ENCODE assay signal across 22 mouse cellular contexts in genomic region chr13:16021849-16022248, GRCm38 (mm10). TPM values are rescaled to one million over a fixed set of nuclear protein-coding genes. Genes with fewer than 3 reads are reported as not detected.
DNase-seq lines count a peak whose midpoint lies in the region; ATAC-seq and TF ChIP-seq lines count a peak whose summit lies in the region.
"Had no signal": no experiment of that assay in that cellular context is flagged by ENCODE, and none has a peak within 500 bp of the region (broad histone marks: within the 10 kb centered on the region; RNA-seq: fewer than 3 reads in every experiment).

No protein-coding gene starts in this region.

- intact Hi-C loops in heart, postnatal 25 days (cut with DNase I) = no loop called here
- intact Hi-C loops in left cerebral cortex, adult 2 months (cut with DNase I) = loop anchor here (5.0 to 10.0 kb wide), 4 partner anchors 273 to 740 kb away; no protein-coding TSS in a partner anchor
- intact Hi-C loops in left cerebral cortex, postnatal 36 days (cut with DNase I) = loop anchor here (5.0 kb wide), 4 partner anchors 620 to 1410 kb away; no protein-coding TSS in a partner anchor

- no peak overlapping the region for H3K9ac ChIP-seq in forebrain, postnatal 0 days
- no peak overlapping the region for H3K9ac ChIP-seq in forebrain, embryonic 12.5 days
- H3K9ac ChIP-seq in heart, embryonic 16.5 days (ENCODE audit: low read length) = no peak overlapping the region
- H3K9ac ChIP-seq: limb, embryonic 12.5 days; liver, embryonic 14.5 days; lung, embryonic 15.5 days had no signal

- 58% methylated on average over 7 of the region's 7 CpGs for WGBS in forebrain, postnatal 0 days
- 89% methylated on average over 7 of the region's 7 CpGs for WGBS in forebrain, embryonic 12.5 days
- WGBS in heart, embryonic 16.5 days = 60% methylated on average over 7 of the region's 7 CpGs
- 86% methylated on average over 7 of the region's 7 CpGs for WGBS in lung, adult 2 months

- H3K27me3 ChIP-seq in forebrain, postnatal 0 days (ENCODE audit: insufficient read depth, low read length) = peaks cover 7% of the 10 kb centered on the region; the same call in 1 of the 2 replicates
- peaks cover 23% of the 10 kb centered on the region for H3K27me3 ChIP-seq in forebrain, embryonic 12.5 days
- H3K27me3 ChIP-seq in heart, embryonic 16.5 days (ENCODE audit: control insufficient read depth, insufficient read depth, low read length) = no peaks in the 10 kb centered on the region
- H3K27me3 ChIP-seq: lung, embryonic 15.5 days had no signal

- TF ChIP-seq CTCF in forebrain, postnatal 0 days (IDR thresholded peaks at IDR 0.05; ENCODE audit: low read depth) = no peak
- TF ChIP-seq CTCF in left cerebral cortex, adult 2 months (IDR thresholded peaks at IDR 0.05) = no peak
- no peak for TF ChIP-seq CTCF in cortical plate, adult 2 months (IDR thresholded peaks at IDR 0.05; ENCODE audit: extremely low read depth, insufficient read depth, low read length)
- no peak for TF ChIP-seq CTCF in lung, adult 2 months (IDR thresholded peaks at IDR 0.05; ENCODE audit: insufficient read depth, low read length)

- no peak for DNase-seq in forebrain, postnatal 0 days
- no peak for DNase-seq in heart, postnatal 25 days (ENCODE audit: low spot score)
- no peak for DNase-seq in left cerebral cortex, adult 2 months (ENCODE audit: extremely low spot score in 1 of 2, low spot score in 2 of 2)
- DNase-seq in left cerebral cortex, postnatal 36 days (ENCODE audit: low spot score in 2 of 2) = no peak
- no peak for DNase-seq in lung, adult 2 months
- DNase-seq: adrenal gland, postnatal 10 days; cerebellum, adult 2 months; cerebellum, postnatal 25 days; kidney, adult 2 months; lung, postnatal 36 days; midbrain, embryonic 14.5 days; thymus, adult 2 months; thymus, postnatal 4 days had no signal

- no peak for ATAC-seq in forebrain, postnatal 0 days
- no peak for ATAC-seq in forebrain, embryonic 12.5 days (ENCODE audit: low FRiP score)
- ATAC-seq in heart, embryonic 16.5 days (replicated peaks; ENCODE audit: extremely low read depth, insufficient read depth, low FRiP score) = no peak
- ATAC-seq: forebrain, embryonic 14.5 days had no signal

- no peaks in the 10 kb centered on the region for H3K4me1 ChIP-seq in forebrain, postnatal 0 days (ENCODE audit: insufficient read depth)
- peaks cover 17% of the 10 kb centered on the region for H3K4me1 ChIP-seq in forebrain, embryonic 12.5 days
- peaks cover 6% of the 10 kb centered on the region; the same call in 1 of the 2 replicates for H3K4me1 ChIP-seq in heart, embryonic 16.5 days (ENCODE audit: control insufficient read depth, insufficient read depth, low read length)
- peaks cover 3% of the 10 kb centered on the region for H3K4me1 ChIP-seq in cortical plate, adult 2 months (ENCODE audit: control insufficient read depth, insufficient read depth, low read length)
- 0 out of 2 replicates have a peak, but pooled peaks cover 2% of the 10 kb centered on the region for H3K4me1 ChIP-seq in lung, adult 2 months (ENCODE audit: control insufficient read depth, insufficient read depth, low read length)

- H3K4me3 ChIP-seq in forebrain, postnatal 0 days (ENCODE audit: low read depth, low read length) = 0 out of 2 replicates have a peak overlapping the region, but pooled peaks have one; percentile 27
- H3K4me3 ChIP-seq in forebrain, embryonic 12.5 days (replicated peaks) = no peak overlapping the region
- H3K4me3 ChIP-seq in heart, embryonic 16.5 days (ENCODE audit: low read length) = no peak overlapping the region
- H3K4me3 ChIP-seq in left cerebral cortex, adult 2 months = peak overlapping the region; percentile 47
- H3K4me3 ChIP-seq in cortical plate, adult 2 months (ENCODE audit: insufficient read depth, low read length) = peak overlapping the region; percentile 69; the same call in 1 of the 2 replicates
- no peak overlapping the region for H3K4me3 ChIP-seq in lung, adult 2 months (replicated peaks; ENCODE audit: extremely low read depth, low read depth, low read length)
- H3K4me3 ChIP-seq: limb, embryonic 12.5 days; lung, embryonic 15.5 days; megakaryocyte, embryonic 14.5 days had no signal

- H3K4me2 ChIP-seq in forebrain, postnatal 0 days (ENCODE audit: low read depth) = peak overlapping the region; percentile 44
- H3K4me2 ChIP-seq in forebrain, embryonic 12.5 days = no peak overlapping the region
- peak overlapping the region; percentile 12; the same call in 1 of the 2 replicates for H3K4me2 ChIP-seq in heart, embryonic 16.5 days (ENCODE audit: low read depth, low read length)
- H3K4me2 ChIP-seq: lung, embryonic 15.5 days had no signal

- no peak for TF ChIP-seq POLR2A in cortical plate, adult 2 months (IDR thresholded peaks at IDR 0.05; ENCODE audit: extremely low read depth, insufficient read depth, low read length)
- TF ChIP-seq POLR2A in lung, adult 2 months (IDR thresholded peaks at IDR 0.05; ENCODE audit: borderline replicate concordance, extremely low read depth, low read depth, low read length) = no peak

- H3K27ac ChIP-seq in forebrain, postnatal 0 days (ENCODE audit: low read depth, low read length) = no peak overlapping the region
- no peak overlapping the region for H3K27ac ChIP-seq in forebrain, embryonic 12.5 days
- no peak overlapping the region for H3K27ac ChIP-seq in heart, embryonic 16.5 days (ENCODE audit: low read length)
- peak overlapping the region; percentile 89 for H3K27ac ChIP-seq in left cerebral cortex, adult 2 months
- no peak overlapping the region for H3K27ac ChIP-seq in cortical plate, adult 2 months (ENCODE audit: insufficient read depth, low read length)
- H3K27ac ChIP-seq: kidney, postnatal 0 days; liver, embryonic 14.5 days; lung, embryonic 15.5 days had no signal

- H3K36me3 ChIP-seq in forebrain, postnatal 0 days (ENCODE audit: insufficient read depth) = no peaks in the 10 kb centered on the region
- H3K36me3 ChIP-seq in forebrain, embryonic 12.5 days (replicated peaks) = no peaks in the 10 kb centered on the region
- no peaks in the 10 kb centered on the region for H3K36me3 ChIP-seq in heart, embryonic 16.5 days (ENCODE audit: control insufficient read depth, insufficient read depth)
- H3K36me3 ChIP-seq: limb, embryonic 12.5 days; lung, embryonic 15.5 days had no signal

- no peaks in the 10 kb centered on the region for H3K9me3 ChIP-seq in forebrain, postnatal 0 days (ENCODE audit: low read length)
- H3K9me3 ChIP-seq in forebrain, embryonic 12.5 days = no peaks in the 10 kb centered on the region
- H3K9me3 ChIP-seq in heart, embryonic 16.5 days (replicated peaks; ENCODE audit: control insufficient read depth, low read length) = no peaks in the 10 kb centered on the region
- H3K9me3 ChIP-seq: limb, embryonic 12.5 days; lung, embryonic 15.5 days; megakaryocyte, embryonic 14.5 days had no signal

RNA-seq across cellular contexts. Expression of gene Inhba, which starts 10.2 kb away (rescaled TPM):
- 2.0 and 4.5 TPM in 2 replicates for total RNA-seq in forebrain, postnatal 0 days (2014; rRNA removed)
- 4.3 and 5.6 TPM in 2 replicates for polyA plus RNA-seq in forebrain, postnatal 0 days (2015; fragmentation: Nextera tagmentation; extraction: Ambion mirVana)
- 1.4 and 1.6 TPM in 2 replicates for polyA plus RNA-seq in forebrain, embryonic 12.5 days (2016; fragmentation: Nextera tagmentation; extraction: Ambion mirVana)
- polyA plus RNA-seq in heart, embryonic 16.5 days (2015; fragmentation: Nextera tagmentation; extraction: Ambion mirVana) = 11.7 and 12.5 TPM in 2 replicates
- 1 to 10 TPM; 3.1 to 3.8 TPM for total RNA-seq in heart, postnatal 25 days (2021)
- total RNA-seq in left cerebral cortex, adult 2 months (2021) = 10 to 100 TPM; 21.6 to 22.4 TPM
- total RNA-seq in left cerebral cortex, postnatal 36 days (2021) = 10 to 100 TPM; 12.5 to 23.1 TPM
- polyA plus RNA-seq in cortical plate, adult 2 months (2012; rRNA removed) = 4.4 and 4.5 TPM in 2 replicates
- polyA plus RNA-seq in lung, adult 2 months (2012; rRNA removed) = 0.48 and 0.86 TPM in 2 replicates

Comparison
In these comparisons a context has a peak if more than half of its experiments do, and no peak if none do; other contexts are left out.
1. H3K4me3 ChIP-seq: peak in forebrain, postnatal 0 days (single experiment), left cerebral cortex, adult 2 months (single experiment) and cortical plate, adult 2 months (single experiment); none in forebrain, embryonic 12.5 days (single experiment), heart, embryonic 16.5 days (single experiment) and lung, adult 2 months (single experiment).